Mouse (Mus musculus) CD4-positive, CD25-positive, alpha-beta regulatory T cell, adult 2 months (primary cell): ENCODE data around the gene Uba3.

ENCODE experiments used
- DNase-seq: peaks from one replicate; pipeline ENCODE4 v3.0.0-alpha.2; 2012; ENCODE audit warnings: low read depth, low spot score

The Uba3 gene

GRCm38 (mm10) chr6:97210962-97211601 is 5.6 kb upstream of the Uba3 start:
- DNase-seq: peak; percentile 69

GRCm38 (mm10) chr6:97210191-97210961 is 4.9 kb upstream of the Uba3 start, which contains the start of gene Arl6ip5:
TSS of gene Arl6ip5 (plus strand) at chr6:97210689.
- peak; percentile 94 for DNase-seq

- DNase-seq: peak; percentile 44
These were observed 4.3 kb upstream of the Uba3 start for GRCm38 (mm10) chr6:97209751-97210150.

- peak; percentile 36 for DNase-seq
These were observed 3.8 kb upstream of the Uba3 start for GRCm38 (mm10) chr6:97209201-97209600.

- peak; percentile 49 for DNase-seq
These were observed 3.0 kb upstream of the Uba3 start for GRCm38 (mm10) chr6:97208406-97208805.

- DNase-seq: peak; percentile 40
These were observed 1.6 kb upstream of the Uba3 start for GRCm38 (mm10) chr6:97207085-97207484.

GRCm38 (mm10) chr6:97204952-97205351 is 495 bp downstream of the Uba3 start:
- peak; percentile 34 for DNase-seq

GRCm38 (mm10) chr6:97204252-97204869 is 1.1 kb downstream of the Uba3 start:
- DNase-seq: no peak

GRCm38 (mm10) chr6:97202477-97202876 is 3.0 kb downstream of the Uba3 start:
- no peak for DNase-seq

- DNase-seq: no peak
These were observed 5.0 kb downstream of the Uba3 start for GRCm38 (mm10) chr6:97200437-97200836.

- peak; percentile 72 for DNase-seq
These were observed 26.0 kb downstream of the Uba3 start for GRCm38 (mm10) chr6:97179367-97179828.

GRCm38 (mm10) chr6:97178491-97179366 is 26.7 kb downstream of the Uba3 start, which contains the start of gene Tmf1:
TSS of gene Tmf1 (minus strand) at chr6:97179122.
- peak; percentile 98 for DNase-seq

- no peak for DNase-seq
These were observed 29.7 kb downstream of the Uba3 start for GRCm38 (mm10) chr6:97175716-97176115.

- DNase-seq: peak; percentile 51
These were observed 55.3 kb downstream of the Uba3 start for GRCm38 (mm10) chr6:97150156-97150555.

GRCm38 (mm10) chr6:97149721-97150120 is 55.7 kb downstream of the Uba3 start:
- no peak for DNase-seq

GRCm38 (mm10) chr6:97148383-97149251 is 56.8 kb downstream of the Uba3 start, which contains the start of gene Eogt:
TSS of gene Eogt (minus strand) at chr6:97149182.
- peak; percentile 85 for DNase-seq

GRCm38 (mm10) chr6:97147755-97148382 is 57.6 kb downstream of the Uba3 start:
- DNase-seq: peak; percentile 6

GRCm38 (mm10) chr6:97145156-97145555 is 60.3 kb downstream of the Uba3 start:
- DNase-seq: no peak

GRCm38 (mm10) chr6:97144359-97144758 is 61.1 kb downstream of the Uba3 start:
- DNase-seq: no peak

GRCm38 (mm10) chr6:97142611-97143010 is 62.8 kb downstream of the Uba3 start:
- no peak for DNase-seq
